Mouse (Mus musculus) olfactory bulb, adult 2 months (tissue): ENCODE measurements around the gene Atg16l1.

ENCODE experiments used
- CTCF ChIP-seq: fragments of 200-500 bp; IDR thresholded peaks from 2 replicates; pipeline ENCODE4 v1.5.1; 2012; ENCODE audit warnings: low read depth, mild to moderate bottlenecking, low read length, moderate library complexity; ENCODE audit not compliant: insufficient read depth
- POLR2A ChIP-seq: fragments of 200-500 bp; IDR thresholded peaks from 2 replicates; pipeline ENCODE4 v1.6.1; 2012; ENCODE audit warnings: mild to moderate bottlenecking, low read depth, low read length, moderate library complexity; ENCODE audit not compliant: insufficient read depth

GRCm38 (mm10) chr1:87837018-87837417, 81.3 kb downstream of the Atg16l1 start:
- TF ChIP-seq CTCF, result no peak
- TF ChIP-seq POLR2A, result no peak
